Mouse (Mus musculus): Measurements from ENCODE around the gene Nmi. TPM values are rescaled to one million over a fixed set of nuclear protein-coding genes. Genes with fewer than 3 reads are reported as not detected.
"Not testable (repeated sequence)": the region's sequence is repeated elsewhere in the genome, so short reads cannot be mapped to it uniquely, and the experiment has no call there.

Nmi gene
- polyA plus RNA-seq (2016; fragmentation: Nextera tagmentation; extraction: Ambion mirVana), result 10.5 and 14.0 TPM in 2 replicates

GRCm38 (mm10) chr2:51973410-51973968 is at the start of gene Nmi:
Gene Nmi (minus strand): TSS chr2:51973494.
- H3K9ac ChIP-seq, result peak within 1 kb of the TSS; percentile 77
- peak within 1 kb of the TSS; percentile 74 for H3K27ac ChIP-seq (ENCODE audit: poor library complexity, severe bottlenecking)
- H3K4me2 ChIP-seq, result peak within 1 kb of the TSS; percentile 71
- H3K27me3 ChIP-seq (replicated peaks), result no peaks in the 10 kb centered on the region
- H3K36me3 ChIP-seq, result no peaks in the 10 kb centered on the region
- peaks cover 8% of the 10 kb centered on the region; the same call in 1 of the 2 replicates for H3K4me1 ChIP-seq (replicated peaks)
- WGBS, result 66% methylated on average over 9 of the region's 9 CpGs
- peak within 1 kb of the TSS; percentile 76 for H3K4me3 ChIP-seq
- ATAC-seq (ENCODE audit: insufficient number of reproducible peaks, low FRiP score), result peak; percentile 54; the same call in 1 of the 2 replicates
- 0 out of 2 replicates have a peak, but pooled peaks cover 4% of the 10 kb centered on the region for H3K9me3 ChIP-seq (replicated peaks)

GRCm38 (mm10) chr2:52016361-52016760 is 43.1 kb upstream of the Nmi start:
- Histone ChIP-seq H3K36me3 (no peaks in the 10 kb centered on the region), H3K4me3 (peak overlapping the region; percentile 5; the same call in 1 of the 2 replicates), H3K4me1 (replicated peaks) (peaks cover 12% of the 10 kb centered on the region; the same call in 1 of the 2 replicates), H3K9me3 (replicated peaks) (no peaks in the 10 kb centered on the region), H3K27me3 (replicated peaks) (no peaks in the 10 kb centered on the region), H3K9ac (peak overlapping the region; percentile 26; the same call in 1 of the 2 replicates), H3K27ac (ENCODE audit: poor library complexity, severe bottlenecking) (no peak overlapping the region), H3K4me2 (peak overlapping the region; percentile 54)
- 34% methylated on average over 7 of the region's 7 CpGs for WGBS
- ATAC-seq (ENCODE audit: insufficient number of reproducible peaks, low FRiP score), result no peak

- H3K4me1 ChIP-seq (replicated peaks), result peaks cover 12% of the 10 kb centered on the region; the same call in 1 of the 2 replicates
- H3K9me3 ChIP-seq (replicated peaks), result no peaks in the 10 kb centered on the region
- no peak overlapping the region for H3K27ac ChIP-seq (ENCODE audit: poor library complexity, severe bottlenecking)
- H3K4me3 ChIP-seq, result no peak overlapping the region
- WGBS, result 73% methylated on average over 9 of the region's 9 CpGs
- no peaks in the 10 kb centered on the region for H3K27me3 ChIP-seq (replicated peaks)
- no peak for ATAC-seq (ENCODE audit: insufficient number of reproducible peaks, low FRiP score)
- H3K4me2 ChIP-seq, result no peak overlapping the region
- H3K9ac ChIP-seq, result no peak overlapping the region
- no peaks in the 10 kb centered on the region for H3K36me3 ChIP-seq
These were observed 40.1 kb upstream of the Nmi start for GRCm38 (mm10) chr2:52013306-52013820.

GRCm38 (mm10) chr2:52011820-52012219 is 38.5 kb upstream of the Nmi start:
- not testable (repeated sequence) for H3K9ac ChIP-seq; H3K4me2 ChIP-seq; H3K27ac ChIP-seq (ENCODE audit: poor library complexity, severe bottlenecking); H3K4me3 ChIP-seq; H3K4me1 ChIP-seq (replicated peaks); H3K9me3 ChIP-seq (replicated peaks); H3K27me3 ChIP-seq (replicated peaks); H3K36me3 ChIP-seq; ATAC-seq (ENCODE audit: insufficient number of reproducible peaks, low FRiP score)
- 85% methylated on average over 3 of the region's 3 CpGs for WGBS

- Histone ChIP-seq H3K4me3 (no peak overlapping the region), H3K9me3 (replicated peaks) (no peaks in the 10 kb centered on the region), H3K36me3 (no peaks in the 10 kb centered on the region), H3K4me1 (replicated peaks) (no peaks in the 10 kb centered on the region), H3K27ac (ENCODE audit: poor library complexity, severe bottlenecking) (no peak overlapping the region), H3K4me2 (no peak overlapping the region), H3K9ac (no peak overlapping the region), H3K27me3 (replicated peaks) (no peaks in the 10 kb centered on the region)
- WGBS, result 64% methylated on average over 3 of the region's 3 CpGs
- no peak for ATAC-seq (ENCODE audit: insufficient number of reproducible peaks, low FRiP score)
These were observed 33.1 kb upstream of the Nmi start for GRCm38 (mm10) chr2:52006380-52006779.

GRCm38 (mm10) chr2:52002299-52002698 is 29.0 kb upstream of the Nmi start:
- not testable (repeated sequence) for ATAC-seq (ENCODE audit: insufficient number of reproducible peaks, low FRiP score); H3K27ac ChIP-seq (ENCODE audit: poor library complexity, severe bottlenecking); H3K9ac ChIP-seq; H3K4me2 ChIP-seq; H3K9me3 ChIP-seq (replicated peaks); H3K36me3 ChIP-seq; H3K27me3 ChIP-seq (replicated peaks); H3K4me3 ChIP-seq; H3K4me1 ChIP-seq (replicated peaks)
- 82% methylated on average over 10 of the region's 10 CpGs for WGBS

GRCm38 (mm10) chr2:52001521-52001920 is 28.2 kb upstream of the Nmi start:
- 80% methylated on average over 8 of the region's 8 CpGs for WGBS
- H3K4me2 ChIP-seq, result no peak overlapping the region
- H3K4me1 ChIP-seq (replicated peaks), result no peaks in the 10 kb centered on the region
- H3K27me3 ChIP-seq (replicated peaks), result no peaks in the 10 kb centered on the region
- H3K9me3 ChIP-seq (replicated peaks), result no peaks in the 10 kb centered on the region
- no peak overlapping the region for H3K9ac ChIP-seq
- no peak overlapping the region for H3K27ac ChIP-seq (ENCODE audit: poor library complexity, severe bottlenecking)
- ATAC-seq (ENCODE audit: insufficient number of reproducible peaks, low FRiP score), result no peak
- no peaks in the 10 kb centered on the region for H3K36me3 ChIP-seq
- H3K4me3 ChIP-seq, result no peak overlapping the region

GRCm38 (mm10) chr2:51999996-52000395 is 26.7 kb upstream of the Nmi start:
- H3K4me3 ChIP-seq, result no peak overlapping the region
- H3K27me3 ChIP-seq (replicated peaks), result no peaks in the 10 kb centered on the region
- no peaks in the 10 kb centered on the region for H3K9me3 ChIP-seq (replicated peaks)
- H3K4me2 ChIP-seq, result no peak overlapping the region
- H3K9ac ChIP-seq, result no peak overlapping the region
- ATAC-seq (ENCODE audit: insufficient number of reproducible peaks, low FRiP score), result no peak
- 55% methylated on average over 7 of the region's 7 CpGs for WGBS
- no peaks in the 10 kb centered on the region for H3K36me3 ChIP-seq
- no peak overlapping the region for H3K27ac ChIP-seq (ENCODE audit: poor library complexity, severe bottlenecking)
- H3K4me1 ChIP-seq (replicated peaks), result no peaks in the 10 kb centered on the region

- no peak overlapping the region for H3K4me3 ChIP-seq
- 82% methylated on average over 6 of the region's 6 CpGs for WGBS
- H3K27me3 ChIP-seq (replicated peaks), result no peaks in the 10 kb centered on the region
- H3K36me3 ChIP-seq, result no peaks in the 10 kb centered on the region
- H3K9ac ChIP-seq, result no peak overlapping the region
- H3K9me3 ChIP-seq (replicated peaks), result no peaks in the 10 kb centered on the region
- no peak for ATAC-seq (ENCODE audit: insufficient number of reproducible peaks, low FRiP score)
- H3K4me2 ChIP-seq, result no peak overlapping the region
- no peaks in the 10 kb centered on the region for H3K4me1 ChIP-seq (replicated peaks)
- no peak overlapping the region for H3K27ac ChIP-seq (ENCODE audit: poor library complexity, severe bottlenecking)
These were observed 18.2 kb upstream of the Nmi start for GRCm38 (mm10) chr2:51991447-51991846.

GRCm38 (mm10) chr2:51989559-51989958 is 16.3 kb upstream of the Nmi start:
- Histone ChIP-seq H3K27me3 (replicated peaks) (no peaks in the 10 kb centered on the region), H3K9me3 (replicated peaks) (no peaks in the 10 kb centered on the region), H3K9ac (no peak overlapping the region), H3K27ac (ENCODE audit: poor library complexity, severe bottlenecking) (no peak overlapping the region), H3K4me3 (no peak overlapping the region), H3K36me3 (no peaks in the 10 kb centered on the region), H3K4me2 (no peak overlapping the region), H3K4me1 (replicated peaks) (no peaks in the 10 kb centered on the region)
- 25% methylated on average over 2 of the region's 2 CpGs for WGBS
- ATAC-seq (ENCODE audit: insufficient number of reproducible peaks, low FRiP score), result no peak

- Histone ChIP-seq H3K9ac (no peak overlapping the region), H3K4me1 (replicated peaks) (no peaks in the 10 kb centered on the region; the same call in 1 of the 2 replicates), H3K4me2 (no peak overlapping the region), H3K36me3 (no peaks in the 10 kb centered on the region), H3K27ac (ENCODE audit: poor library complexity, severe bottlenecking) (no peak overlapping the region), H3K9me3 (replicated peaks) (no peaks in the 10 kb centered on the region), H3K27me3 (replicated peaks) (no peaks in the 10 kb centered on the region), H3K4me3 (no peak overlapping the region)
- ATAC-seq (ENCODE audit: insufficient number of reproducible peaks, low FRiP score), result no peak
- 70% methylated on average over 5 of the region's 5 CpGs for WGBS
These were observed 13.4 kb upstream of the Nmi start for GRCm38 (mm10) chr2:51986695-51987094.

GRCm38 (mm10) chr2:51986157-51986556 is 12.9 kb upstream of the Nmi start:
- Histone ChIP-seq H3K9me3 (replicated peaks) (no peaks in the 10 kb centered on the region), H3K9ac (no peak overlapping the region), H3K4me2 (no peak overlapping the region), H3K27me3 (replicated peaks) (no peaks in the 10 kb centered on the region), H3K27ac (ENCODE audit: poor library complexity, severe bottlenecking) (no peak overlapping the region), H3K4me3 (no peak overlapping the region), H3K36me3 (no peaks in the 10 kb centered on the region), H3K4me1 (replicated peaks) (peaks cover 2% of the 10 kb centered on the region; the same call in 1 of the 2 replicates)
- WGBS, result 74% methylated on average over 9 of the region's 9 CpGs
- no peak for ATAC-seq (ENCODE audit: insufficient number of reproducible peaks, low FRiP score)

Data from heart, embryonic 12.5 days (tissue).